Mouse (Mus musculus) thymus, adult 18-20 months (tissue): ENCODE measurements around the gene Actn4.

Source experiments
- DNase-seq, 2 experiments: peaks; one replicate each; pipeline ENCODE4 v3.0.0; 2022; ENCODE audit warnings: mixed read lengths in 2 of 2

The Actn4 gene

GRCm38 (mm10) chr7:28961927-28962670, at the start of gene Actn4:
Gene Actn4 (minus strand): TSS chr7:28962340.
- DNase-seq = peak; percentile 98

GRCm38 (mm10) chr7:29008714-29009113, 46.6 kb upstream of the Actn4 start:
- DNase-seq = peak in 1 of 2 experiments; percentile 35

- no peak for DNase-seq
Measured at GRCm38 (mm10) chr7:29008171-29008570, 46.0 kb upstream of the Actn4 start.

- DNase-seq = no peak
Measured at GRCm38 (mm10) chr7:29007224-29008101, 45.3 kb upstream of the Actn4 start.

GRCm38 (mm10) chr7:29000651-29001605, 38.8 kb upstream of the Actn4 start:
- DNase-seq = peak; percentile 65 to 75

GRCm38 (mm10) chr7:28993402-28993801, 31.3 kb upstream of the Actn4 start:
- no peak for DNase-seq

GRCm38 (mm10) chr7:28992997-28993396, 30.9 kb upstream of the Actn4 start:
- no peak for DNase-seq

GRCm38 (mm10) chr7:28991616-28992015, 29.5 kb upstream of the Actn4 start:
- DNase-seq = no peak

- DNase-seq = no peak
Measured at GRCm38 (mm10) chr7:28990766-28991273, 28.7 kb upstream of the Actn4 start.

- DNase-seq = no peak
Measured at GRCm38 (mm10) chr7:28985207-28985606, 23.1 kb upstream of the Actn4 start.

- no peak for DNase-seq
Measured at GRCm38 (mm10) chr7:28984452-28984851, 22.3 kb upstream of the Actn4 start.

- DNase-seq = no peak
Measured at GRCm38 (mm10) chr7:28983849-28984248, 21.7 kb upstream of the Actn4 start.

- peak; percentile 53 to 68 for DNase-seq
Measured at GRCm38 (mm10) chr7:28983141-28983564, 21.0 kb upstream of the Actn4 start.

GRCm38 (mm10) chr7:28982274-28983013, 20.3 kb upstream of the Actn4 start:
- peak; percentile 85 to 89 for DNase-seq

GRCm38 (mm10) chr7:28981651-28982273, 19.6 kb upstream of the Actn4 start, which contains the start of the genes Eif3k and Map4k1:
Gene Eif3k (minus strand): TSS chr7:28981864.
Gene Map4k1 (plus strand): TSS chr7:28982050.
- DNase-seq = peak; percentile 95 to 98

- DNase-seq = no peak
Measured at GRCm38 (mm10) chr7:28977556-28977955, 15.4 kb upstream of the Actn4 start.

GRCm38 (mm10) chr7:28973025-28973424, 10.9 kb upstream of the Actn4 start:
- no peak for DNase-seq

- peak; percentile 37 to 57 for DNase-seq
Measured at GRCm38 (mm10) chr7:28972542-28972985, 10.4 kb upstream of the Actn4 start.

GRCm38 (mm10) chr7:28971770-28972269, 9.7 kb upstream of the Actn4 start:
- DNase-seq = no peak

- DNase-seq = no peak
Measured at GRCm38 (mm10) chr7:28971029-28971428, 8.9 kb upstream of the Actn4 start.
